Mouse (Mus musculus) adrenal gland, adult 10 weeks (tissue): ENCODE results near the gene Rnf115. TPM values are rescaled to one million over a fixed set of nuclear protein-coding genes. Genes with fewer than 3 reads are reported as not detected.

Experiments
- polyA plus RNA-seq: library from polyadenylated mRNA; stranded (reverse); fragments of 350-450 nt; fragmentation: Illumina TruSeq; extraction: RNeasy Lipid Tissue Mini Kit (QIAGEN cat#74804); gene quantifications from one replicate; pipeline ENCODE4 v1.2.3, GENCODE M21; 2014; ENCODE audit warnings: low read depth, low replicate concordance

The Rnf115 gene
- polyA plus RNA-seq = 117 TPM

DNA sequence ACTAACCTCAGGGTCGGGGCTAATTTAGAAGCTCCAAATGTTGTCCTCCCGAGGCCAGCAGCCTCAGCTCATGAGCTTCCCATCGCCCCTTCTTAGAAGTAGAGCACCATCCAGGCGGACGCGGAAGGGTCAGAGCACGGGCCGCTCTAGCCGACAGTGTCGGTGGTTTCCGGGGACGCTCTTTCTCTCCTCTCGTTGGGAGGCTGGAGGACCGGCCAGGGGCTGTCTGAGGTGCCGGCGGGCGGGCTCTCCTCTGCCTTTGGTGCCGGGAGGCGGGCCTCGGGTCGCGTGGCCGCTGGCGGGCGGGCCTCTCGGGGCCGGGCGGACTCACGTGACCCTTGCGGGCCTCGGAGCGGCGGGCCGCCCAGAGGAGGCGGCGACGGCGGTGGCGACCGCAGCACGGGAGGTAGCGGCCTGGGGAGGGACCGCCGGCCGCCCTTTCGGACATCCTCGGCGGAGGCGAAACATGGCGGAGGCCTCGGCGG, at the start of gene Rnf115, which contains the start of gene Polr3c:
Rnf115 (plus strand) TSS at position 322 of the 485 bp plus-strand sequence.
Polr3c (minus strand) TSS at position 286 of the 485 bp plus-strand sequence.

GRCm38 (mm10) chr3:96696198-96696765, 31.2 kb upstream of the Rnf115 start, which contains the start of gene Pias3:
Pias3 (plus strand) TSS chr3:96696384.

GRCm38 (mm10) chr3:96707903-96708683, 19.4 kb upstream of the Rnf115 start, which contains the start of gene Nudt17:
Nudt17 (minus strand) TSS chr3:96708562.

DNA sequence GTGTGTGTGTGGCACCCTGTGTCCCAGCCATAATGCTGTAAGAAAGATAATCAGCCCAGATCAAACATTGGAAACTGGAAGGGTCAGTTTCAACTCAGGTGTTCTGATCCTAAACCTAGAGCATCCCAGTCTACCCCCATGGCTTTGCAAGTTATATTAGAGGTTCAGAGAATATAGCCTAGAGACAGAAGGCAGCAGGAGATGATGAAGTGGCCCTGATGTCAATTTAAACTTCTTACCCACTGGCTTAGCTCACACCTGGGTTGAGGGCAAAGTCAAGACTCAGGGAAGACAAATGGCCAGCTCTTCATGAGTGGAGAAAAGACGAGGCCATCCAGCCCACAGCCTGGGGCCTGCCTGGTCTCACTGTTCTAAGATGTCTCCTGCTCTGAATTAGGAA, 101.5 kb downstream of the Rnf115 start, which contains the start of the genes Pdzk1 and Cd160:
Pdzk1 (plus strand) TSS at position 301 of the 400 bp plus-strand sequence.
Cd160 (minus strand) TSS at position 368 of the 400 bp plus-strand sequence.

Other genes starting within 250 kb of the Rnf115 start
- 1.7 TPM for gene Hfe2, start 202.5 kb upstream of the Rnf115 start, polyA plus RNA-seq
- 317 TPM for gene Txnip, start 169.7 kb upstream of the Rnf115 start, polyA plus RNA-seq
- gene Gm16253, start 150.7 kb upstream of the Rnf115 start, polyA plus RNA-seq = not detected
- 97.9 TPM for gene Polr3gl, start 133.5 kb upstream of the Rnf115 start, polyA plus RNA-seq
- 0.23 TPM for gene Ankrd34a, start 131.0 kb upstream of the Rnf115 start, polyA plus RNA-seq
- gene Lix1l, start 126.5 kb upstream of the Rnf115 start, polyA plus RNA-seq = 51.3 TPM
- 46.8 TPM for gene Rbm8a, start 97.7 kb upstream of the Rnf115 start, polyA plus RNA-seq
- 22.2 TPM for gene Pex11b, start 92.3 kb upstream of the Rnf115 start, polyA plus RNA-seq
- gene Gm42957, start 92.2 kb upstream of the Rnf115 start, polyA plus RNA-seq = 0.17 TPM
- 0.23 TPM for gene Itga10, start 82.1 kb upstream of the Rnf115 start, polyA plus RNA-seq
- gene Ankrd35, start 57.5 kb upstream of the Rnf115 start, polyA plus RNA-seq = 0.52 TPM
- gene Pias3, start 31.3 kb upstream of the Rnf115 start, polyA plus RNA-seq = 3.3 TPM
- gene Nudt17, start 19.1 kb upstream of the Rnf115 start, polyA plus RNA-seq = not detected
- gene Polr3c, start within 50 bp of the Rnf115 start, polyA plus RNA-seq = 22.0 TPM
- not detected for gene Pdzk1, start 101.6 kb downstream of the Rnf115 start, polyA plus RNA-seq
- 0.58 TPM for gene Cd160, start 101.7 kb downstream of the Rnf115 start, polyA plus RNA-seq
- gene Gja5, start 177.0 kb downstream of the Rnf115 start, polyA plus RNA-seq = 0.82 TPM
- 19.5 TPM for gene Gpr89, start 177.7 kb downstream of the Rnf115 start, polyA plus RNA-seq
- not detected for gene Gja8, start 198.4 kb downstream of the Rnf115 start, polyA plus RNA-seq